Mouse (Mus musculus) adipocyte (in vitro differentiated cells): ENCODE measurements around the gene Gm49369.
"Not testable (repeated sequence)": the region's sequence is repeated elsewhere in the genome, so short reads cannot be mapped to it uniquely, and the experiment has no call there.

Experiments used
- DNase-seq: peaks from one replicate; pipeline ENCODE4 v3.0.0-alpha.2; 2016; ENCODE audit warnings: low spot score

The Gm49369 gene

DNA sequence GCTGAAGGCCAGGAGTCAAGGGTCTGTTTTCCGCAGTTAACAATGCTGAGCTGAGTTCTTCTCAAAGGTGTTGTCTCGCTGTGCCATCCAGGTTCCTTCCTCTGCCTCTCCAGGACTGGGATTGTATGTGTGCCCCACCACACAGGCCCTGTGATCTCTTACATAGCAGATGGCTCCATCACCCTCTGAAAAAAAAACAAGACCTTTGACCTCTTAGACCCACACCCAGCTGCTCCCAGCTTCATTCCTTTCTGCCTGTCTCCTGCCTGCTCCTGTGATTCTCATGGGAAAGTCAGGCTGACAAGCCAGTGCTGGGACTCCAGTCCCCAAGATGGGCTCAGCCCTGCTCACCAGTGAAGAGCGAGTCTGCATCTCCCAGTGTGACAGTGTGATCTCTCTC, 54.0 kb downstream of the Gm49369 start:
- DNase-seq: no peak

- no peak for DNase-seq
These were observed 55.6 kb downstream of the Gm49369 start for GRCm38 (mm10) chr7:142326714-142327445.

GRCm38 (mm10) chr7:142323396-142324117, 58.9 kb downstream of the Gm49369 start:
- DNase-seq: no peak

- no peak for DNase-seq
These were observed 59.8 kb downstream of the Gm49369 start for GRCm38 (mm10) chr7:142322641-142323040.

GRCm38 (mm10) chr7:142321637-142322306, 60.7 kb downstream of the Gm49369 start:
- not testable (repeated sequence) for DNase-seq
